Mouse (Mus musculus) limb, embryonic 14.5 days (tissue): ENCODE measurements around the gene A230072I06Rik. TPM values are rescaled to one million over a fixed set of nuclear protein-coding genes. Genes with fewer than 3 reads are reported as not detected.

Experiments used
- ATAC-seq: fragments of 200-750 bp; cut with Nextera tagmentation; 2 replicates; pipeline ENCODE4 v1.8.0; 2017; ENCODE audit warnings: low read depth, moderate number of reproducible peaks, moderate TSS enrichment; ENCODE audit not compliant: low FRiP score
- DNase-seq: peaks from one replicate; pipeline ENCODE4 v3.0.0-alpha.2; 2015; ENCODE audit warnings: low spot score
- H3K27ac ChIP-seq: fragments of 300-500 bp; sonication (generic); replicated peaks from 2 replicates; pipeline ENCODE4 v1.5.1; 2014; ENCODE audit warnings: low read depth, mild to moderate bottlenecking, low read length, moderate library complexity, mixed read lengths
- H3K27me3 ChIP-seq: fragments of 300-500 bp; sonication (generic); 2 replicates; pipeline ENCODE4 v1.6.1; 2014; ENCODE audit warnings: low read length, mixed read lengths; ENCODE audit not compliant: control insufficient read depth, insufficient read depth
- H3K36me3 ChIP-seq: fragments of 300-500 bp; sonication (generic); 2 replicates; pipeline ENCODE4 v1.6.1; 2014; ENCODE audit warnings: mild to moderate bottlenecking, low read length, moderate library complexity, mixed read lengths; ENCODE audit not compliant: control insufficient read depth, insufficient read depth
- H3K4me1 ChIP-seq: fragments of 300-500 bp; sonication (generic); 2 replicates; pipeline ENCODE4 v1.6.1; 2014; ENCODE audit warnings: antibody characterized with exemption, low read length, mixed read lengths; ENCODE audit not compliant: control insufficient read depth, insufficient read depth
- H3K4me2 ChIP-seq: fragments of 300-500 bp; sonication (generic); replicated peaks from 2 replicates; pipeline ENCODE4 v1.6.1; 2014; ENCODE audit warnings: low read depth, mild to moderate bottlenecking, low read length, moderate library complexity; ENCODE audit not compliant: severe bottlenecking
- H3K4me3 ChIP-seq: fragments of 300-500 bp; sonication (generic); replicated peaks from 2 replicates; pipeline ENCODE4 v1.5.1; 2014; ENCODE audit warnings: low read length
- H3K9ac ChIP-seq: fragments of 300-500 bp; sonication (generic); 2 replicates; pipeline ENCODE4 v1.6.1; 2014; ENCODE audit warnings: mild to moderate bottlenecking, low read depth, low read length, moderate library complexity; ENCODE audit not compliant: severe bottlenecking
- H3K9me3 ChIP-seq: fragments of 300-500 bp; sonication (generic); 2 replicates; pipeline ENCODE4 v1.6.1; 2016; ENCODE audit warnings: low read length; ENCODE audit not compliant: control insufficient read depth
- POLR2A ChIP-seq: fragments of 200-500 bp; IDR thresholded peaks from 2 replicates; pipeline ENCODE4 v1.8.0; 2012; ENCODE audit warnings: inconsistent platforms, mild to moderate bottlenecking, moderate library complexity, borderline replicate concordance; ENCODE audit not compliant: insufficient read depth, insufficient read length; ENCODE audit errors: extremely low read depth
- WGBS: fragments of 180-500 bp; shearing (Covaris S2); extraction: QIAGEN DNeasy Blood & Tissue Kit; methylation state at CpG from one replicate; pipeline ENCODE4 v1.1.7; 2014; 5-methylcytosine and 5-hydroxymethylcytosine counted together
- polyA plus RNA-seq, 2 experiments: library from polyadenylated mRNA; depleted of rRNA in 1 of 2; stranded (reverse) in 1 of 2; unstranded in 1 of 2; fragments of >200 nt; fragmentation: Nextera tagmentation in 1 of 2; extraction: Ambion mirVana in 1 of 2; gene quantifications; 2 replicates each; pipeline versions ENCODE4 v1.2.1 to v1.2.3; 2012 to 2014

A230072I06Rik gene
- polyA plus RNA-seq, 2 experiments: not detected

DNA sequence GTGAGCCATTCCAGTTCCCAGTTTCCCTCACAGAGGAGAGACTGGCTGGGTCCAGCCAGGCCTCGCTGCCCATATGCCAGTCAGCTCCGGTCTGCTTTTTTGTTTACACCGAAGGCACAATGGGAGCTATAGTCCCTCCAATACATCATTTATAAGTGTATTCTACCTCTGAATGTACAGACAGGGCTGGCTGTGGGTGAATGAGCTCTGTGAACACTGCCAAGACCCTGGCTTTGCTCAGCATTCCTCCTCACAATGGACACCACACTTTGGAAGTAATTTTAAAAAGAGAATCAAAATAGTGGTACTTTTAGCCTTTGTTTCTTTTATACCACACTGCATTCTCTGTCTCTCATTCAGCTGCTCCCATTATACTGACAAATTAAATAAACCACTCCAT lies 44.6 kb downstream of the A230072I06Rik start:
- H3K9me3 ChIP-seq: no peaks in the 10 kb centered on the region
- no peak overlapping the region for H3K4me2 ChIP-seq
- no peak overlapping the region for H3K27ac ChIP-seq
- H3K9ac ChIP-seq: no peak overlapping the region
- no peak for TF ChIP-seq POLR2A
- DNase-seq: no peak
- 88% methylated on average over 3 of the region's 3 CpGs for WGBS
- no peaks in the 10 kb centered on the region for H3K36me3 ChIP-seq
- no peak for ATAC-seq
- no peak overlapping the region for H3K4me3 ChIP-seq
- peaks cover 4% of the 10 kb centered on the region; the same call in 1 of the 2 replicates for H3K27me3 ChIP-seq
- peaks cover 17% of the 10 kb centered on the region for H3K4me1 ChIP-seq

- no peak overlapping the region for H3K4me3 ChIP-seq
- H3K36me3 ChIP-seq: no peaks in the 10 kb centered on the region
- H3K27ac ChIP-seq: no peak overlapping the region
- WGBS: 17% methylated on average over 10 of the region's 10 CpGs
- H3K27me3 ChIP-seq: peaks cover 4% of the 10 kb centered on the region; the same call in 1 of the 2 replicates
- no peak overlapping the region for H3K4me2 ChIP-seq
- H3K9me3 ChIP-seq: no peaks in the 10 kb centered on the region
- H3K9ac ChIP-seq: no peak overlapping the region
- DNase-seq (no peak), ATAC-seq (no peak)
- TF ChIP-seq POLR2A: no peak
- H3K4me1 ChIP-seq: peaks cover 12% of the 10 kb centered on the region
These were observed 45.9 kb downstream of the A230072I06Rik start for GRCm38 (mm10) chr8:12324561-12324960.

DNA sequence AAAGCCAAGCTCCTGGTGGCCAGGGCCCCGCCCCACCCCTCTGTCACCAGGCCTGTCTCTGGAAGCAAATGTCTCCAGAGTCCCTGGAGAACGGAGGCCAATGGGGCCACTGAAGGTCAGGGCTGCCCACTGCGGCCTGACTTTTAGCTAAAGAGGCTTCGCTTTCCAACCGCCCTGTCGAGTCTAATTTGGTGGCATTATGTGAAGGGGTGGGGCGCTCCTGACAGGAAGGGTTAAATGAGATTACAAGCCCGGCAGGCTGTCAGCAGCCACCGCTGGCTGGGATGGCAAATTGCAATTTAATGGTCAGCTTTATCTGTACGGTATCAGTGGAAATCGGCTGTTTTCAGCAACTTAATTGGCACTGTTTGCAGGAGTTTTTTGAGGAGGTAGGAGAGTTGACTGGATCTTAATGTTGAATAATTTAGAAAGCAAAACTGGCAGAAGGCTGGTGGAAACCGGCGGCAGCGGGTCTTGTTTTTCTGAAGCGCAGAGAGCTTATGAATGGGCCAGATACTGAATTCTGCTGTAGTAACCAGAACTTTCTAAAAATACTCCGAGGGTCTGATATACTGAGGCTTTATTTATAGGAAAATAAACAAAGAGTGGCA lies 46.5 kb downstream of the A230072I06Rik start:
- no peak overlapping the region for H3K4me3 ChIP-seq
- no peak overlapping the region for H3K27ac ChIP-seq
- no peak for TF ChIP-seq POLR2A
- no peaks in the 10 kb centered on the region for H3K36me3 ChIP-seq
- H3K27me3 ChIP-seq: peaks cover 4% of the 10 kb centered on the region; the same call in 1 of the 2 replicates
- 21% methylated on average over 16 of the region's 16 CpGs for WGBS
- ATAC-seq (no peak), DNase-seq (no peak)
- no peak overlapping the region for H3K4me2 ChIP-seq
- H3K9me3 ChIP-seq: no peaks in the 10 kb centered on the region
- H3K9ac ChIP-seq: no peak overlapping the region
- peaks cover 7% of the 10 kb centered on the region for H3K4me1 ChIP-seq

GRCm38 (mm10) chr8:12327187-12327586 lies 48.6 kb downstream of the A230072I06Rik start:
- no peak for DNase-seq
- ATAC-seq: no peak
- H3K27me3 ChIP-seq: peaks cover 4% of the 10 kb centered on the region; the same call in 1 of the 2 replicates
- no peaks in the 10 kb centered on the region for H3K4me1 ChIP-seq
- H3K9me3 ChIP-seq: no peaks in the 10 kb centered on the region
- no peak for TF ChIP-seq POLR2A
- no peaks in the 10 kb centered on the region for H3K36me3 ChIP-seq
- no peak overlapping the region for H3K27ac ChIP-seq
- H3K9ac ChIP-seq: no peak overlapping the region
- H3K4me3 ChIP-seq: no peak overlapping the region
- 59% methylated on average over 13 of the region's 13 CpGs for WGBS
- no peak overlapping the region for H3K4me2 ChIP-seq

- H3K9me3 ChIP-seq: no peaks in the 10 kb centered on the region
- H3K9ac ChIP-seq: no peak overlapping the region
- no peaks in the 10 kb centered on the region for H3K36me3 ChIP-seq
- H3K27me3 ChIP-seq: peaks cover 4% of the 10 kb centered on the region; the same call in 1 of the 2 replicates
- ATAC-seq (no peak), DNase-seq (no peak)
- no peak for TF ChIP-seq POLR2A
- 75% methylated on average over 21 of the region's 21 CpGs for WGBS
- H3K4me3 ChIP-seq: no peak overlapping the region
- H3K4me1 ChIP-seq: no peaks in the 10 kb centered on the region
- no peak overlapping the region for H3K4me2 ChIP-seq
- H3K27ac ChIP-seq: no peak overlapping the region
These were observed 49.3 kb downstream of the A230072I06Rik start for GRCm38 (mm10) chr8:12327707-12328471.
